Mouse (Mus musculus) mesoderm, embryonic 11.5 days (tissue): Measurements from ENCODE around the gene Ankrd40.

Experiments used
- DNase-seq: peaks from one replicate; pipeline ENCODE4 v3.0.0-alpha.2; 2012; ENCODE audit warnings: low read depth, low spot score

The Ankrd40 gene

GRCm38 (mm10) chr11:94323271-94323925, 4.4 kb upstream of the Ankrd40 start:
- no peak for DNase-seq

DNA sequence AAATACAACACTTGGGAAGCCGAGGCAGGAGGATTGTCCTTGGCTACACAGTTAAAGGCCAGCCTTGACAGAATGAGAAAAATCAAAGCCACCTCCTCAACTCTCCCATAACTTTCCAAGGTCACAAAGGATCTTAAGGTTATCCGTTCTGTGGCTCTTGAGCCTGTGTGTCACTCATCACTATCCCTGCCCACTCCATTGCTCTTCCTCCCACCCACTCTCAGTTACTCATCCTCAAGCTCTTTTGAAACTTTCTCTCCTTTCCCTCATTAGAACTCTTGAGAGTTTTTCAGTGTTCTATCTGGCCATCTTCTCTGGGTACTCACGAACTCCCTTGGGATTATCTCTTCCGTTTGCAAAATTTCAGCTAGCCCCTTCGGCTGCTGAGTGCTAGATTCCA, 3.2 kb upstream of the Ankrd40 start:
- no peak for DNase-seq

DNA sequence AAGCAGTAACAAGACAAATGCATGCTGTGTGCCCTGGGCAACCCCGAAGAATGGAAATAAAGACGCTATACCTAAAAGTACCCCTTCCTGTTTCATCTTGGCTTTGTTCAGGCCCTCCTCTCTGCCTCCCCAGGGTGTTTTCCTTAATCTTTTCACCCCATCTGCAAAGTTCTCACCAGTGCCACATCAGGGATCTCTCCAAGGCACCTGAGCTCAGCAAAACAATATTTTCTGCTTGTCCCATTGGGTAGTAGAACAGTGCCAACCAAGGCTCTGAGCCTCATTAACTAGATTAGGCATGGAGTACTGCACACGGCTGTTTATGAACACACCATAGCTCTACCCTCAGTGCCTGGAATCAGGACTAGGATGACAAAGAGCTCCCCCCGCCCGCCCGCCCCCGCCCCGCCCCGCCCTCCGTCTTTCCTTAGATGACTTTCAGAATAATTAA, 815 bp upstream of the Ankrd40 start:
- no peak for DNase-seq

DNA sequence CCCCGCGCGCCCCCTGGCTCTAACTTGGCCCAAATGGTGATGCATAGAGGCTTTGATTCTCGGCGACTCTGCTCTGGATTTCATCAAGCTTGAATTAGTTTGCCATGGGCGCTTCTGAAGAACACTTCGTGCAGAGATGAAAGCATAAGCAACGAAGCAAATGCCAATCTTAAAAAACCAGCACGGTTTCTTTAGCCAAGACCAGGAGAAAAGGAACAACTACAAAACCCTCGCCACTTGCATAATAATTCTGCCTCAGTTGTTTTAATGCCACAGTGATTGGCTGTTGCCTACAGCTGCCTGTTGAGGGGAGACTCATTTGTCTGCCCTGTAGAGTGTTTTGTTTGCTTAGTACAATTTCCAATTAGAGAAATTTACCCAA, 834 bp downstream of the Ankrd40 start:
- no peak for DNase-seq

- DNase-seq = peak; percentile 55
Observed at GRCm38 (mm10) chr11:94329270-94329891, 1.6 kb downstream of the Ankrd40 start.

DNA sequence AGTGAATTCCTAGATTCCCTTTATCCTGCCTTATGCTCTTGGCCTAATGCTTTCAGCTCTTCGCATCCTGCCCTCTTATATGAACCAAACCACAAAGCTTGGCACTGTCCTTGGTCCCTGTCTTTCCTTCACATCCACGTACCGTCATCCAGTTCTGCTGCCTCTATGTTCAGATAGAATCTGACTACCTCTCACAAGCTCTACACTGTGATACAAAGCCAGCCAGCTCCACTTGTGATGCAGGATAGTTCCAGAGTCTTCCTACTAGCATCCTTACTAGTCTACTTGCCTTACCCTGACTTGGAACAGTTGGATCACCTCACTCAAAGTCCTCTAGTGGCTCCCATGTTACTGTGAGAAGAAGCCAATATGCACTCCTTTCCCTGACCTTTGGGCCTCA, 2.4 kb downstream of the Ankrd40 start:
- DNase-seq = no peak

DNA sequence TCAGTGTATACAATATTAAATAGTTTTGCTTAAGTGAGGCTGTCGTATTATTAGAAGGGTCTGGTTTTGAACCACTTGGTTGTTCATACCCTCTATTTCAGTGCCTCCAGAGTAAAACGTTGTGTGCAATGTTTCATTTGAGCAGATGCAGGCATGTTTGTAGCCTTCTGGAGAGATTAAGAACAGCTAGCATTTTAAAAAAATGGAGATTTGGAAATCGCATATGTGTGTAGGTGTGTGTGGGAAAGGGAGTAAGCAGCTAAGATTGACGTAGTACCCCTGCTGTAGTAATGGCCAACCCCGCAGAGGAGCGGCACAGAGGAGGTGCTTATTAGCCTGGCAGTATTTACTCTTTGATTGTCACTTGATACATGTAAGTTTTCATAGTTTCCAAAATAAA, 4.9 kb downstream of the Ankrd40 start:
- DNase-seq = no peak

GRCm38 (mm10) chr11:94334386-94334968, 6.7 kb downstream of the Ankrd40 start:
- DNase-seq = no peak

DNA sequence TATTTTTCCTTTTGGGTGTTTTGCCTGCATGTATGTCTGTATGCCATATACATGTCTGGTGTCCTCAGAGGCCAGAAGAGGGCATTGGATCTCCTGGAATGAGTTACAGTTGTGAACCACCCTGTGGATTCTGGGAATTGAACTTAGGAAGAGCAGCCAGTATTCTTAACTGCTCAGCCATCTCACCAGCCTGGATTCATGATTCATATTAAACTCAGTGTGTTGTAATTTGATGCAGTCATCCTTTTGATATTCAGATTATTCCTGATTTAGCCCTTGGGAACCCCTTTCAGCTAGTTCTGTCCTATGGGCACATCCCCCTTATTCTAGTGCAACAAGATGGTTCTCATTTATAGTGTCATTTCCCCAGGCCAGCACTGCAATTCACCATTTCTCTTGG, 8.8 kb downstream of the Ankrd40 start:
- no peak for DNase-seq

DNA sequence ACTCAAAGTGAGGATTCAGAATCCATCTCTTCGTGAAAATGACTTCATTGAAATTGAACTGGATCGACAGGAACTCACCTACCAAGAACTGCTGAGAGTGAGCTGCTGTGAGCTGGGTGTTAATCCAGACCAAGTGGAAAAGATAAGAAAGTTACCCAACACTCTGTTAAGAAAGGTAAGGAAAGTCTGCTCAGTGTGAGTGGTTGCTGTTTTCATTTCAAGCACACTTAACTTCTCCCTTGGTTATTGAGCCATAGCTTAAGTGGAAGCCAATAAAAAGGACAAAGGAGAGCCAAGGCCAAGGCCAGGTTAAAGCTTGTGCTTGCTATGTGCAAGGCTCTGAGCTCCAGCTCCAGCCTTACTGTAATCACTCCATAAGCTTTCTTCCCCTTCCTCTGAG, 10.5 kb downstream of the Ankrd40 start:
- DNase-seq = no peak

DNA sequence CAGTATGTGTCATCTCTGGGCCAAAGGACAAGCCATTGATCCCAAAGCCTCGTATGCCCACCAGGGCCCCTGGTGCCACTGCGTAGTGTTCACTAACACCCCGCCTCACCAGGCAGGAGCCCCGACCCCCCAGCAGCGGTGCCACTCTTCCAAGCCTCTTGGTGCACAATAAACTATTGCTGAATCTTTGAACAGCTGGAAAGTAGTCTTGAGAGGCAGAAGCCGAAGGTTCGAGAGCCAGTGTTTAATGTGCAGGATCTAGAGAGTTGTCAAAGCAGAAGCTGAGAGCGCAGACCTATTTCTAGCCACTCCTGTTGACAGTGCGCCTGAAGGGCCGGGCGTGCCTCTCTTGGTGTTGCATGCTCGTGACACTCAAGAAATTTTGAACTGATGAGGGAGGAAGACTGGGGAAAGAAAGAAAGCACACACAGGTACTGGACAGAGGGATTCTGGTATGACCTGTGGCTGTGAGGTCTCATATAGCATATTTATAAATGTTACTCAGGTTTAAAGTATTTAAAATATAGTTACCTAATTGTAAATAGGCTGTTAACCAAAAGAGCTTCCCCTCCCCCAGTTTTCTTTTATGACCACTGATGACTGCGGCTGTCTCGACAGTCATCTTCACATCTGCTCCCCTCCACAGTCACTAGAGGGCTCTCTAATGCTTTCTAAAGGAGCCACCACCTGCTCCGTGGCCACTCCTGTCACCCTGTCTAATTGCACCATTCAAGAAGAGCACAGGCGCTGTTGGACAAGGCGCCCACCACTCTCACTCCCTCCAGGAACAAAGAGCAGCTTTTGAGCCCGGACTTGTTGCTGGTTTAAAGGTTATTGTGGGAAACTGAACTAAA, 12.2 kb downstream of the Ankrd40 start:
- DNase-seq = peak; percentile 82

DNA sequence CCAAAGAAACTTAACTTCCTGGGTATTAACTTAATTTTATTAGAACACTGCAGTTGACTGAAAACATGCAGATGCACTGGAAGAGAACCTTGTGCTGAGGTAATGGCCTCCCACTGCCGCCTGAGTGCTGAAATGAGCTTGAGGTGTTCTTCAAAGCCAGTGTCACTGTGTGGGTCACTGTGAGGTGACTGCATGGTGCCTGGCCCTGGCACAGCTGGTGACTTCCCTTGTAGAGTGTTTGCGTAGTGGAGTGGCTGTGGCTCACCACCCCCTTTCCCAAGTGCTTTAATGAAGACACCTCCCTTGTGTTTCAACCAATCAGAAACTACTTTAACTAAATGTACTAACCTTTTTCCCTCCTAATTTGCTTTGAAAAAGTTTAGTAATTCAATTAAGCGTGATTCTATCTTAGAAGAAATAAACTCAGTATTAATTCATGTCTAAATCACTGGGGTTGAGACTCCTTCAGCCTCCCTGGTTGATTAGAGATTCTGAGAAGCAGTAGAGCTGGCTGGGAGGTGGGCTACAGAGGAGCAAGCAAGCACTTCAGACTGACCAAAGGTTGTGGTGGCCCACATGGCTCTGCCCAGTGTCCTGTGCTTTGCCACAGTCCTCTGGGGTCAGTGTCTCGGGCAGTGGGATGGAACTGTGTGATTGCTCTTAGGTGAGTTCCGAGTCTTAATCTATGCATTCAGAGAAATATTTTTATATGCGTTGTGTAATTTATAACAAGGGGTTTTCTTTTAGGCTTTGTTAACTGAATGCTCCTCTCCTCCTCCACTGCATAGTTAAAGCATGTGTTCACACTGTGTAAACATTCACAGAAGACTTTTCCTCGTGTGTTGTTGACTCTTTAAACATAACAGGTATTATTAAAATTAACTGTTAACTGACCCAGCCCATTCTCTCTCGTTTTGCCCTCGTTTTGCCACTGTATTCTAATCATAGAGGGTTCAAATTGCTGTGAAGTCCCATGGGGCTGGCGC, 13.4 kb downstream of the Ankrd40 start:
- DNase-seq = no peak

DNA sequence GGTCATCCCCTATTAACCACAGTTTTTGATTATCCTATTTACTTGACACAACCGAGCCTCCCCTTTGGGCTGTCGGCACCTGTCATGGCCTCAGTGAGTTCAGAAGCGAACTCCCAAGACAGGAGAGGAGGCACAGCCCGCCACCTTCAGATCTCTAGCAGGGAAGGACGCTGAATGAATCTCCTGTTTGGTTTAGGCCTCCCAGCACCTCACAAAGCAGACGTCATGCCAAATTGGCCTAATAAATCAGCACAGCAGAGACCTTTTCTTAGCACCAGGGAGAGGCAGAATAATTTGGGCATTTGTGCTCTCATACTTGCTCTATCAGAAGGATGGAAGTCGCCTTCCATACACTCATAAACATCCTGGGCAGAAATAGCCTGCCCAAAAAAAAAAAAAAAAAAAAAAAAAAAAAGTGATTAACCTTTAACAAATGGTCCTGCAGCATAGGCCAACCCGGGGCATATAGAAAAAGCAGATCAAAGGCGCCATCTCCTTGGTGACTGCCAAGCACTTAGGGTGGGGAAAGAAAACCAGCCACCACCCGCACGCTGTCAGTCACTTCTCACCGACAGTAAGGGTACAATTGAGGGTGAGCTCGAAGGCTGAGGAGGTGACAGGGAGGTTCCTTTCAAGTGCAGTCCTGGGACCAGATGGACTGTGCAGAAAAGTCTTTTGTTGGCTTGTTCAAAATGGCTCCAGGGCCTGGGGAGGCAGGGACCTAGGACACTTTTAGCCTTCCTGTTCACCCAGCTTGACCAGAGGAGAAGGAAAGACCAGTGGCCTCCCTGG, 14.5 kb downstream of the Ankrd40 start:
- DNase-seq = peak; percentile 58

DNA sequence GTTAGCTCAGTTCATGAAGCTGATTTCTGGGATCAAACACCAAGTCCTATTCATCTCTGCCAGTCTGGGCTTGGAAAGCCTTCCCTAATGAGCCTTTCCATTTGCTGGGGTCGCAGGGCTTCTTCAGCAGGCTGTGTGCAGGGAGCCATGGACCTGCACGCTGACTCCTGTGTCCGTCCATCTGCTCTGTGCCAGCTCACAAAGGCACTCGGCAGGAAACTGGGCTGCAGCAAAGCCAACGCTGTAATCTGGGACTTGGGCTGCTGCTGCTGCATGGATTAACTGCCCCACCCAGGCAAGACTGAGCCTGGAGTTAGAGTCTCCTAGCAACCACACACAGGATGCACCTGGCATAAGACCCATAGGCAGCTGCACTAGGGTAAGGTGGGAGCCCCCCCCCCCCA, 16.2 kb downstream of the Ankrd40 start:
- DNase-seq = no peak

- no peak for DNase-seq
Observed at GRCm38 (mm10) chr11:94344470-94344869, 16.7 kb downstream of the Ankrd40 start.

DNA sequence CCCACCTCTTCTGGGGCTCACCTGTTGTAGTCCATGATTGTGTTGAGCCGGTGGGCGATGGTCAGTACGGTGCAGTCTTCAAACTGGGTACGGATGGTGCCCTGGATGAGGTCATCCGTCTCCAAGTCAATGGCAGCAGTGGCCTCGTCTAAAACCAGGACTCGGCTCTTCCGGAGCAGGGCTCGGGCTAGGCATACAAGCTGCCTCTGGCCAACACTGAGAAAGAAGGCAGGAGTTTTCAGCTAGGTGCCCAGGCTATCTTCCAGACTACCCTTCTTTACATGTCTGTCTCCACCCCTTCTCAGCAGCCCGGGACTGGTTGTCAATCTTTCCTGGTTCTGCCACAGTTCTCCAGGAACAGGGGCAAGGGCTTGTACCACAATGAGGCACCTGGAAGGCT, 18.1 kb downstream of the Ankrd40 start:
- DNase-seq = no peak

DNA sequence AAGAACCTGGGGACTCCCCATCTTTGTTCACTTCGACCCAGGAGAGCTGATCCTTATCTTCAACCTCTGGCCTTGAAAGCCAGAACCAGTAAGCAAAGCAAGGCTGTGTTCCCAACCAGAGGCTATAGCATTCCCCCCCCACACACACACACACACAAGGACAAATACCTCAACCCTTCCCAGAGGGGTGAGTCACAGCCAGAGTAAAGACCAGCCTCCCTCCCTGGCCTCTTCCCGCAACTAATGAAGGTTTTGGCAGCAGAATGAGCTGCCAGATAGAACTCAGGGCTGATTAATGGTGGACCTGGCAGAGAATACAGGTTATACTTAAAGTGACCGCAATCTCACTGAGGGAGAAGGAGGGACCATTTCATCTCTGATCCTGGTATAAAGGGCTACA, 18.8 kb downstream of the Ankrd40 start:
- DNase-seq = no peak

DNA sequence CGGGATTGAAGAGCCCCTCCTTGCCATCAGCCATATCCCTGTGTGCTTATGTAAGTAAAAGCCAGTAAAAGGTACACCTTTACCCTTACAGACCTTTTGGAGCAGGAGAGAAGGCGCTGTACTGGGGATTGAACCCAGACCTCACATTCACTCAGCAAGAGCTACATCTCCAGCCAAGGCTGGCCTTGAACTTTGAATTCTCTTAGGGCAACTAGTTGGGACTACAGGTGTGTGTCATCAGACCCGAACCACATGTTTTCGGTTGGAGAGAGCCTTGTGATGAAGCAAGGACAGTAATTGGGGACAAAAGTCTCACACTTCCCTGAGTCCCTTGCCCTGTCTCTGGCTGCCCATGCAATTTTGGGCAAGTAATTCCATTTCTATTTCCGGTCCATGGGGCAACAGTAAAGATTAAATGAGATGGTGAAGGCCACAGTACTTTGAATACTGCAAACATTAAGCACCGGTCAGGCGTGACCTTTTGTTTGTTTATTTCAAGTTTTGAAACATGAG, 19.3 kb downstream of the Ankrd40 start:
- no peak for DNase-seq

GRCm38 (mm10) chr11:94349839-94350238, 22.0 kb downstream of the Ankrd40 start:
- no peak for DNase-seq

- DNase-seq = no peak
Observed at GRCm38 (mm10) chr11:94350337-94350736, 22.5 kb downstream of the Ankrd40 start.
